In the genomic region with DNA sequence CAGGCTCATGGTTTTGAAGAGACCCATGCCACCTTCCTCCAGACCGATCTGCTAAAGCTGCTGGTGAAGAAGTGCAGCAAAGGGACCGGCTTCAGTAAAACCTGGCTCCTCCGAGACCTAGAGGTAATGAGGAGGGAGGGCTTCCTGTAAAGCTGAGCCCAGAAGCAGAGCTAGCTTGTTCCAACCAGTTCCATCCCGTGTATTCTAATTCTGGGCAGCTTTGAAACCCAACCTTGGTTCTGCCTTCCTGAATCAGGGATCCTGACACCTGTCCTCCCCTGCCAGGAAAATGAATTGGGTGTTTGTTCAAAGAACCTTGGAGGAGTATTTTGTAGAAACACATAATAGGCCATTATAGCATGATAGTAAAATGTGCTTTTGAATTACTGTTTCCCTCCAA, we compare ENCODE assay signal across 21 mouse cellular contexts. TPM values are rescaled to one million over a fixed set of nuclear protein-coding genes. Genes with fewer than 3 reads are reported as not detected.
DNase-seq lines count a peak whose midpoint lies in the region; ATAC-seq lines count a peak whose summit lies in the region.
"Had no signal": no experiment of that assay in that cellular context is flagged by ENCODE, and none has a peak within 500 bp of the region (broad histone marks: within the 10 kb centered on the region; RNA-seq: fewer than 3 reads in every experiment).

No protein-coding gene starts in this region.

- DNase-seq in kidney, adult 18-20 months: peak; percentile 30
- DNase-seq in R1 (ENCODE audit: low read depth, low spot score) (peak; percentile 62), liver (no peak)
- DNase-seq in kidney, adult 9 months: peak; percentile 40
- DNase-seq in kidney, postnatal 36 days: peak; percentile 32 to 40
- DNase-seq in retina, embryonic 14.5 days (ENCODE audit: low spot score): no peak
- DNase-seq: adrenal gland, adult 8-10 months; adrenal gland, postnatal 36 days; cerebellum, adult 2 months; cerebellum, postnatal 10 days; forebrain, postnatal 0 days; gastrocnemius, postnatal 14 days; heart, postnatal 4 days had no signal

- H3K4me2 ChIP-seq in kidney, embryonic 14.5 days (replicated peaks; ENCODE audit: low read depth, low read length): no peak overlapping the region
- H3K4me2 ChIP-seq: forebrain, embryonic 13.5 days; heart, embryonic 13.5 days; hindbrain, embryonic 12.5 days had no signal

- 60% methylated on average over 4 of the region's 4 CpGs for WGBS in kidney, embryonic 14.5 days

- no peak overlapping the region for H3K4me3 ChIP-seq in kidney, embryonic 14.5 days (ENCODE audit: low read length)
- H3K4me3 ChIP-seq: embryonic facial prominence, embryonic 10.5 days; forebrain, embryonic 13.5 days; heart, embryonic 13.5 days; hindbrain, embryonic 12.5 days had no signal

- no peak overlapping the region for H3K27ac ChIP-seq in kidney, embryonic 14.5 days (ENCODE audit: low read depth, low read length)
- H3K27ac ChIP-seq: embryonic facial prominence, embryonic 10.5 days; forebrain, embryonic 13.5 days; heart, embryonic 13.5 days; hindbrain, embryonic 12.5 days had no signal

- peaks cover 53% of the 10 kb centered on the region for H3K36me3 ChIP-seq in kidney, embryonic 14.5 days (ENCODE audit: control insufficient read depth, insufficient read depth, low read length)

- no peaks in the 10 kb centered on the region for H3K27me3 ChIP-seq in kidney, embryonic 14.5 days (ENCODE audit: control insufficient read depth, insufficient read depth, low read length)
- H3K27me3 ChIP-seq: CH12.LX; forebrain, embryonic 13.5 days; heart, embryonic 13.5 days; hindbrain, embryonic 12.5 days had no signal

- H3K9me3 ChIP-seq in kidney, embryonic 14.5 days (ENCODE audit: control insufficient read depth, low read length): no peaks in the 10 kb centered on the region
- H3K9me3 ChIP-seq: embryonic facial prominence, embryonic 10.5 days; forebrain, embryonic 13.5 days; G1E; heart, embryonic 13.5 days; hindbrain, embryonic 12.5 days had no signal

- no peaks in the 10 kb centered on the region for H3K4me1 ChIP-seq in kidney, embryonic 14.5 days (ENCODE audit: control insufficient read depth, insufficient read depth, low read length)
- H3K4me1 ChIP-seq: embryonic facial prominence, embryonic 10.5 days; forebrain, embryonic 13.5 days; hindbrain, embryonic 12.5 days had no signal

- H3K9ac ChIP-seq in kidney, embryonic 14.5 days (ENCODE audit: low read depth, low read length): no peak overlapping the region
- H3K9ac ChIP-seq: forebrain, embryonic 13.5 days; forebrain, postnatal 0 days; heart, embryonic 13.5 days; hindbrain, embryonic 12.5 days had no signal

- ATAC-seq in kidney, embryonic 14.5 days (ENCODE audit: low FRiP score, low TSS enrichment): no peak
- ATAC-seq: forebrain, embryonic 13.5 days; forebrain, postnatal 0 days; hindbrain, embryonic 16.5 days had no signal

RNA-seq across cellular contexts. Expression of a gene that starts 52.6 kb away (rescaled TPM):
- polyA plus RNA-seq in kidney, embryonic 14.5 days (2014; fragmentation: Nextera tagmentation; extraction: Ambion mirVana): 1.3 and 2.2 TPM in 2 replicates

Comparison
In these comparisons a context has a peak if more than half of its experiments do, and no peak if none do; other contexts are left out.
1. DNase-seq: peak in kidney, adult 18-20 months (single experiment), R1 (single experiment), kidney, adult 9 months (single experiment) and kidney, postnatal 36 days (2 of 2); none in liver (single experiment) and retina, embryonic 14.5 days (single experiment).